Mouse (Mus musculus): ENCODE data around the gene Usp46.
A peak's percentile ranks its signal among the peaks of the same experiment; 100 is the strongest.

Gene Usp46

GRCm38 (mm10) chr5:74067831-74068713 lies at the start of gene Usp46:
Gene Usp46 (minus strand): TSS chr5:74068431.
- peak; percentile 38 for DNase-seq (ENCODE audit: low read depth, low spot score)

- DNase-seq (ENCODE audit: low read depth, low spot score): no peak
Measured at GRCm38 (mm10) chr5:74113961-74114689, 45.9 kb upstream of the Usp46 start.

- DNase-seq (ENCODE audit: low read depth, low spot score): no peak
Measured at GRCm38 (mm10) chr5:74105445-74105844, 37.2 kb upstream of the Usp46 start.

GRCm38 (mm10) chr5:74101761-74102160 lies 33.5 kb upstream of the Usp46 start:
- DNase-seq (ENCODE audit: low read depth, low spot score): no peak

GRCm38 (mm10) chr5:74099046-74099445 lies 30.8 kb upstream of the Usp46 start:
- no peak for DNase-seq (ENCODE audit: low read depth, low spot score)

- DNase-seq (ENCODE audit: low read depth, low spot score): no peak
Measured at GRCm38 (mm10) chr5:74097854-74098220, 29.6 kb upstream of the Usp46 start.

- DNase-seq (ENCODE audit: low read depth, low spot score): no peak
Measured at GRCm38 (mm10) chr5:74097116-74097853, 29.1 kb upstream of the Usp46 start.

- no peak for DNase-seq (ENCODE audit: low read depth, low spot score)
Measured at GRCm38 (mm10) chr5:74096060-74096459, 27.8 kb upstream of the Usp46 start.

GRCm38 (mm10) chr5:74095611-74096010 lies 27.4 kb upstream of the Usp46 start:
- no peak for DNase-seq (ENCODE audit: low read depth, low spot score)

- no peak for DNase-seq (ENCODE audit: low read depth, low spot score)
Measured at GRCm38 (mm10) chr5:74094841-74095437, 26.7 kb upstream of the Usp46 start.

GRCm38 (mm10) chr5:74093556-74094428 lies 25.6 kb upstream of the Usp46 start:
- DNase-seq (ENCODE audit: low read depth, low spot score): no peak

- peak; percentile 96 for DNase-seq (ENCODE audit: low read depth, low spot score)
Measured at GRCm38 (mm10) chr5:74092833-74093555, 24.8 kb upstream of the Usp46 start.

GRCm38 (mm10) chr5:74092481-74092832 lies 24.2 kb upstream of the Usp46 start:
- DNase-seq (ENCODE audit: low read depth, low spot score): no peak

- no peak for DNase-seq (ENCODE audit: low read depth, low spot score)
Measured at GRCm38 (mm10) chr5:74089643-74090042, 21.4 kb upstream of the Usp46 start.

- DNase-seq (ENCODE audit: low read depth, low spot score): no peak
Measured at GRCm38 (mm10) chr5:74081756-74082155, 13.5 kb upstream of the Usp46 start.

GRCm38 (mm10) chr5:74078861-74079615 lies 10.8 kb upstream of the Usp46 start:
- DNase-seq (ENCODE audit: low read depth, low spot score): no peak

GRCm38 (mm10) chr5:74078400-74078799 lies 10.2 kb upstream of the Usp46 start:
- DNase-seq (ENCODE audit: low read depth, low spot score): no peak

GRCm38 (mm10) chr5:74077959-74078358 lies 9.7 kb upstream of the Usp46 start:
- no peak for DNase-seq (ENCODE audit: low read depth, low spot score)

- no peak for DNase-seq (ENCODE audit: low read depth, low spot score)
Measured at GRCm38 (mm10) chr5:74076759-74077158, 8.5 kb upstream of the Usp46 start.

Data from skeletal muscle tissue, adult 2 months (tissue).